Mouse (Mus musculus): ENCODE results near the gene Ntn3.

DNA sequence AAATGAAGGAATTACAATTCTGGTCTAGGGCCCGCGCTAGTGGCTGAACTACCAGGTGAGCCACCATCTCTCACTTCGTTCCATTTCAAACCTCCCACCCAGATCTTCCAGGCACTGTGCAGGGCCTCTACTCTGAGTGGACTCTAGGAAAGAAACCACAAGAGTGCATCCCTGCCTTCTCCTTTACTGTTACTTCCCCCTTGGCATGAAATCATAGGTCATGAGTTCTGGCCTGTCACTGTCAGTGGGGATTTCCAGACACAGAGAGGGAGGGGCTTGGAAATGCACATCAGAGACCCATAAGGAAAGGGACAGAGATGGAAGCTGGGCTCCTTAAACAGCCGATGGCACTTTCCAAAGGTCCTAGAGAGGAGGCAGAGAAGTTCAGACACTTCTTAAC, 37.6 kb downstream of the Ntn3 start:
- TF ChIP-seq CTCF (IDR thresholded peaks at IDR 0.05; ENCODE audit: extremely low read depth, insufficient read depth, insufficient read length, insufficient replicate concordance) (no peak), POLR2A (IDR thresholded peaks at IDR 0.05; ENCODE audit: low read depth, low read length) (no peak)
